Mouse (Mus musculus) liver, postnatal 0 days (tissue): ENCODE measurements around the gene Zfp622.

Experiments used
- CTCF ChIP-seq: sonication (generic); IDR thresholded peaks from 2 replicates; pipeline ENCODE4 v1.5.1; 2016; ENCODE audit warnings: antibody characterized with exemption, low read depth
- EP300 ChIP-seq: IDR thresholded peaks from 2 replicates; pipeline ENCODE4 v1.6.1; 2016; ENCODE audit warnings: antibody characterized with exemption, low read depth, mild to moderate bottlenecking

GRCm38 (mm10) chr15:26031692-26032091, 47.5 kb downstream of the Zfp622 start:
- TF ChIP-seq CTCF = no peak
- no peak for TF ChIP-seq EP300
